Mouse (Mus musculus) olfactory bulb, adult 2 months (tissue): ENCODE data around the gene Htr2a. TPM values are rescaled to one million over a fixed set of nuclear protein-coding genes. Genes with fewer than 3 reads are reported as not detected.
A peak's percentile ranks its signal among the peaks of the same experiment; 100 is the strongest.

Experiments used
- H3K27ac ChIP-seq: fragments of 200-500 bp; 2 replicates; pipeline ENCODE4 v1.5.1; 2012; ENCODE audit warnings: low read depth, low read length; ENCODE audit not compliant: insufficient read depth
- H3K4me1 ChIP-seq: fragments of 200-500 bp; 2 replicates; pipeline ENCODE4 v1.6.1; 2012; ENCODE audit warnings: low read length; ENCODE audit not compliant: control insufficient read depth, insufficient read depth
- H3K4me3 ChIP-seq: fragments of 200-500 bp; 2 replicates; pipeline ENCODE4 v1.5.1; 2012; ENCODE audit warnings: mild to moderate bottlenecking, low read depth, low read length, moderate library complexity; ENCODE audit not compliant: insufficient read depth
- CTCF ChIP-seq: fragments of 200-500 bp; IDR thresholded peaks from 2 replicates; pipeline ENCODE4 v1.5.1; 2012; ENCODE audit warnings: low read depth, mild to moderate bottlenecking, low read length, moderate library complexity; ENCODE audit not compliant: insufficient read depth
- POLR2A ChIP-seq: fragments of 200-500 bp; IDR thresholded peaks from 2 replicates; pipeline ENCODE4 v1.6.1; 2012; ENCODE audit warnings: mild to moderate bottlenecking, low read depth, low read length, moderate library complexity; ENCODE audit not compliant: insufficient read depth
- WGBS: fragments of 180-500 bp; shearing (Covaris S2); methylation state at CpG from one replicate; pipeline ENCODE4 v1.1.7; 2018; 5-methylcytosine and 5-hydroxymethylcytosine counted together
- polyA plus RNA-seq: library from polyadenylated mRNA; stranded (reverse); fragments of >200 nt; gene quantifications from 2 replicates; pipeline ENCODE4 v1.2.4, GENCODE M21; 2012; ENCODE audit warnings: low replicate concordance; ENCODE audit not compliant: missing spikeins, insufficient read depth, insufficient read length

Htr2a gene
- polyA plus RNA-seq, 1 experiment, result not detected

GRCm38 (mm10) chr14:74684298-74684978, 43.8 kb downstream of the Htr2a start:
- WGBS, result 84% methylated on average over 5 of the region's 5 CpGs
- Histone ChIP-seq H3K4me1 (0 out of 2 replicates have a peak, but pooled peaks cover 3% of the 10 kb centered on the region), H3K4me3 (no peak overlapping the region)

DNA sequence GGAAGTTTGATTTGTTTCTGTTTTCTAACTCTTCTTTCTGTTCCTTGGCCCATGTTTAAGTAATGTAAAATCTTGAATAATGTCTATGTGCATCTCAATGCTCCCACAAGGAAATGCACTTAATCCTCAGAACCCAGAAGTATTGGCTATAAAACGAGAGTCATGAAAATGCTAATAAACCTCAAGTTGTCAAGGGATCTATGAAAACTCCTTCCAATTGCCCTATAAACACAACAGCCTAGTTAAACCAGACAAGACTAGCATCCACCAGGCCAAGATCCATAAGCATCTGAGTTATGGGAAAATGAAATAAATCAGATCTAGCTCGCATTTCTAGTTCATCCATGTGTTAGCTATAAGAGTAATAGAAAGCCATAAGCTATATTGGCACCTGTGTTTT, 51.3 kb downstream of the Htr2a start:
- no peak for TF ChIP-seq CTCF
- no peak for TF ChIP-seq POLR2A
- WGBS, result 93% methylated on average over 2 of the region's 2 CpGs
- Histone ChIP-seq H3K27ac (no peak overlapping the region), H3K4me1 (0 out of 2 replicates have a peak, but pooled peaks cover 3% of the 10 kb centered on the region), H3K4me3 (no peak overlapping the region)

More at GRCm38 (mm10) chr14:74684298-74684978, 43.8 kb downstream of the Htr2a start:
- TF ChIP-seq POLR2A, result no peak
- no peak for TF ChIP-seq CTCF
- H3K27ac ChIP-seq, result no peak overlapping the region

DNA sequence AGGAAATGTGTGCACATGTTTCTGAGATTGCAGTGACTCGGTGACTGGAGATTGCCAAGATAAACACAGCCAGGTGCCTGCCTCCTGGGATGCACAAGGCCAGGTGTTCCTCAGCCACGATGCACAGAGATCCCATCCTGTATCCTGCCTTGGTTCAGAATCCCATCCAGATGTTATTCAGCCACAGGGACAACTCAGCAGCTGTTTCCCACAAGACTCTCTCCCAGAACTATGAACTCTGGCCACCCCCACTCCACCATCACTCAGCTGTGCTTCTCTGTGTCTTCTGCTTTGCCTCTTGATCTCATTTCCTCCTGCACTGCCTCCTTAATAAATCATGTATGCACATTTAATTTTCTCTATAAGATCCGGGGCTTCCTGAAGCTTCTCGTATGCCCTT, 56.1 kb downstream of the Htr2a start:
- TF ChIP-seq CTCF (no peak), POLR2A (no peak)
- Histone ChIP-seq H3K4me1 (0 out of 2 replicates have a peak, but pooled peaks cover 3% of the 10 kb centered on the region), H3K27ac (no peak overlapping the region), H3K4me3 (no peak overlapping the region)
- 38% methylated on average over 4 of the region's 4 CpGs for WGBS

GRCm38 (mm10) chr14:74697432-74697831, 56.8 kb downstream of the Htr2a start:
- 0 out of 2 replicates have a peak, but pooled peaks cover 3% of the 10 kb centered on the region for H3K4me1 ChIP-seq
- no peak overlapping the region for H3K27ac ChIP-seq
- no peak overlapping the region for H3K4me3 ChIP-seq
- no peak for TF ChIP-seq CTCF
- TF ChIP-seq POLR2A, result no peak

GRCm38 (mm10) chr14:74699241-74699640, 58.6 kb downstream of the Htr2a start:
- TF ChIP-seq POLR2A (no peak), CTCF (no peak)
- WGBS, result 87% methylated on average over 3 of the region's 3 CpGs
- Histone ChIP-seq H3K4me3 (no peak overlapping the region), H3K4me1 (0 out of 2 replicates have a peak, but pooled peaks cover 3% of the 10 kb centered on the region), H3K27ac (no peak overlapping the region)

- no peak overlapping the region for H3K27ac ChIP-seq
- no peak for TF ChIP-seq POLR2A
- no peak for TF ChIP-seq CTCF
- no peaks in the 10 kb centered on the region for H3K4me1 ChIP-seq
- no peak overlapping the region for H3K4me3 ChIP-seq
- WGBS, result 69% methylated on average over 6 of the region's 6 CpGs
Observed at GRCm38 (mm10) chr14:74703930-74704329, 63.3 kb downstream of the Htr2a start.

DNA sequence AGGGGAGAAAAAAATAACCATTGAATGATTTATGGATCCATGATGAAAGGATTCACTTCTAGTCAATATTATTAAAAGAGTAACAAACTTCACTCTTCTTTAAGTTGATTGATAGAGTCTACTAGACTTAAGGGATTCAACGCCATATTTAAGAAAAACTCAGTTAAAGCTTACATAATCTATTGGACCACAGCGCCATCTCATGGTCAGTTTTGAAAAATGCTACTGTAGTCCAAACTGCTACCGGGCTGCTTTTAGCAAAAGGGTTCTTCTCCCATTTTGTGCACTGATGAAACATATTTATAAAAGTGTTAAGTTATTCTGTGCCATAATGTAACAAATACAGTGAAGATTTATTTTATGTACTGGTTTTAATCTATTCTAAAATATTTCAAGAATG, 68.4 kb downstream of the Htr2a start:
- Histone ChIP-seq H3K4me3 (no peak overlapping the region), H3K27ac (no peak overlapping the region), H3K4me1 (no peaks in the 10 kb centered on the region)
- TF ChIP-seq POLR2A (no peak), CTCF (no peak)
- WGBS, result 14% methylated on average over 3 of the region's 3 CpGs

- no peak for TF ChIP-seq POLR2A
- TF ChIP-seq CTCF, result no peak
- Histone ChIP-seq H3K4me3 (no peak overlapping the region), H3K27ac (no peak overlapping the region), H3K4me1 (no peaks in the 10 kb centered on the region)
- WGBS, result 71% methylated on average over 3 of the region's 3 CpGs
Observed at GRCm38 (mm10) chr14:74723541-74723940, 82.9 kb downstream of the Htr2a start.

DNA sequence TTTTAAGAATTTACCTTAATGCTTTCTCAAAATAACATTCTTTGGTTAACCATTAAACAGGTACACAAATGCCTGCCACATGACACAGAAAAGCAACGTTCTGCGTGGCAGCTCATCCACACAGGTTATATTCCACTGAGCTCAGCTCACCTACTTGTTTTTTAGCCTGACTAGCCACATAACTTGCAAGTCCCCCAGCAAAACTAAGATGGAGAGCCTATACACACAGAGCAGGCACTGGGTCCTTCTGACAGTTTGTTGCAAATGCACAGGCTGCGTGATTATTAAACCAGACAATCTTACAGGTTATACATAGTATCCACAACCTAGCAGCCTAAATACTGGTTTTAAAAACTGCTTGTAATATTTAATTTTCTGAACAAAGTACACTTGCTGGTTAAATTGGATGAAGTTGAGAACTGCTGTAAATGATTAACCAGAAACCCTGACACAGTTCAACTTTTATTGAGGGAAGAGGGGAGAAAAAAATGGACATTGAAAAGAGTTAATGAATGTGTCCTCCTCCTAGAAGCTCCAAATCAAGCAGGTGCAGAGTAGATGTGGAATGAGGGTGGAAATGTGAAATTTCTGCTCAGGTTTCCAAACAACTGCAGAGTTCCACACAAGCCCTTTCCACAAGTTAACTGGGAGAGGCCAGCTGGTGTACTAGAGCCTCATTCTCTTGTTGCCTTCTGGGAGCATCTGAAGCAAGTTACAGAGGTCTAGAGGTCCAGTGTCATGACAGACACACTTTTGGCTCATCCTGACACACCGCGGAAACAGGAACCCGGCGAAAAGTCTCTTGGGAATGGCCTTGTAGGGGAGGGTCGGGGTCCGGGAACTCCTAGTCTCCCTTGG, 90.8 kb downstream of the Htr2a start:
- 27% methylated on average over 9 of the region's 9 CpGs for WGBS
- no peak overlapping the region for H3K27ac ChIP-seq
- H3K4me1 ChIP-seq, result peaks cover 3% of the 10 kb centered on the region; the same call in 1 of the 2 replicates
- TF ChIP-seq CTCF (no peak), POLR2A (no peak)
- peak overlapping the region; percentile 59 for H3K4me3 ChIP-seq
